Mouse (Mus musculus) heart, embryonic 13.5 days (tissue): ENCODE measurements at regions not wholly inside any gene's neighbourhood (a gene's known extent, or its start where the extent isn't known, plus 50 kb on each side); places are given as distances from the start of the nearest gene placed in this dataset.
"Not testable (repeated sequence)": the region's sequence is repeated elsewhere in the genome, so short reads cannot be mapped to it uniquely, and the experiment has no call there.

ENCODE experiments used
- ATAC-seq: fragments of 200-750 bp; cut with Nextera tagmentation; 2 replicates; pipeline ENCODE4 v1.8.0; 2017; ENCODE audit warnings: moderate TSS enrichment; ENCODE audit not compliant: insufficient number of reproducible peaks, low FRiP score, low TSS enrichment; ENCODE audit errors: extremely low read depth
- H3K27ac ChIP-seq: fragments of 300-500 bp; sonication (generic); replicated peaks from 2 replicates; pipeline ENCODE4 v1.5.1; 2015; ENCODE audit warnings: moderate library complexity, mild to moderate bottlenecking, inconsistent platforms
- H3K27me3 ChIP-seq: fragments of 300-500 bp; sonication (generic); replicated peaks from 2 replicates; pipeline ENCODE4 v1.6.1; 2015; ENCODE audit warnings: mild to moderate bottlenecking, inconsistent platforms
- H3K36me3 ChIP-seq: fragments of 300-500 bp; sonication (generic); 2 replicates; pipeline ENCODE4 v1.6.1; 2015; ENCODE audit warnings: mild to moderate bottlenecking, inconsistent platforms
- H3K4me1 ChIP-seq: fragments of 300-500 bp; sonication (generic); 2 replicates; pipeline ENCODE4 v1.6.1; 2015; ENCODE audit warnings: inconsistent platforms
- H3K4me2 ChIP-seq: fragments of 300-500 bp; sonication (generic); 2 replicates; pipeline ENCODE4 v1.6.1; 2015; ENCODE audit warnings: inconsistent platforms, mild to moderate bottlenecking, moderate library complexity
- H3K4me3 ChIP-seq: fragments of 300-500 bp; sonication (generic); 2 replicates; pipeline ENCODE4 v1.5.1; 2015; ENCODE audit warnings: moderate library complexity, mild to moderate bottlenecking, inconsistent platforms
- H3K9ac ChIP-seq: fragments of 300-500 bp; sonication (generic); 2 replicates; pipeline ENCODE4 v1.6.1; 2015; ENCODE audit warnings: inconsistent platforms, mild to moderate bottlenecking, moderate library complexity
- H3K9me3 ChIP-seq: fragments of 300-500 bp; sonication (generic); 2 replicates; pipeline ENCODE4 v1.6.1; 2016; ENCODE audit warnings: inconsistent platforms
- WGBS: fragments of 180-500 bp; shearing (Covaris S2); methylation state at CpG from one replicate; pipeline ENCODE4 v1.1.7; 2015; ENCODE audit warnings: mixed read lengths; 5-methylcytosine and 5-hydroxymethylcytosine counted together

GRCm38 (mm10) chr3:153144217-153144616, 162.2 kb upstream of the St6galnac5 start:
- Histone ChIP-seq H3K36me3 (no peaks in the 10 kb centered on the region), H3K27me3 (no peaks in the 10 kb centered on the region; the same call in 1 of the 2 replicates), H3K9ac (no peak overlapping the region), H3K4me1 (no peaks in the 10 kb centered on the region), H3K27ac (no peak overlapping the region), H3K9me3 (no peaks in the 10 kb centered on the region), H3K4me2 (no peak overlapping the region), H3K4me3 (no peak overlapping the region)
- 72% methylated on average over 10 of the region's 10 CpGs for WGBS
- ATAC-seq = no peak

- Histone ChIP-seq H3K27ac (no peak overlapping the region), H3K9me3 (no peaks in the 10 kb centered on the region), H3K4me2 (no peak overlapping the region), H3K9ac (no peak overlapping the region), H3K4me1 (no peaks in the 10 kb centered on the region), H3K4me3 (no peak overlapping the region), H3K36me3 (no peaks in the 10 kb centered on the region), H3K27me3 (no peaks in the 10 kb centered on the region; the same call in 1 of the 2 replicates)
- 83% methylated on average over 5 of the region's 5 CpGs for WGBS
- ATAC-seq = no peak
These were observed 158.9 kb upstream of the St6galnac5 start for GRCm38 (mm10) chr3:153140985-153141384.

- WGBS = 60% methylated on average over 5 of the region's 5 CpGs
- no peak overlapping the region for H3K27ac ChIP-seq
- ATAC-seq = no peak
- no peaks in the 10 kb centered on the region for H3K9me3 ChIP-seq
- H3K27me3 ChIP-seq = no peaks in the 10 kb centered on the region
- no peak overlapping the region for H3K4me2 ChIP-seq
- peaks cover 3% of the 10 kb centered on the region; the same call in 1 of the 2 replicates for H3K4me1 ChIP-seq
- H3K9ac ChIP-seq = no peak overlapping the region
- H3K4me3 ChIP-seq = no peak overlapping the region
- H3K36me3 ChIP-seq = no peaks in the 10 kb centered on the region
These were observed 143.3 kb upstream of the St6galnac5 start for GRCm38 (mm10) chr3:153125335-153125734.

- WGBS = 77% methylated on average over 10 of the region's 10 CpGs
- H3K4me3 ChIP-seq = no peak overlapping the region
- H3K4me2 ChIP-seq = no peak overlapping the region
- no peak overlapping the region for H3K27ac ChIP-seq
- no peak for ATAC-seq
- no peaks in the 10 kb centered on the region for H3K9me3 ChIP-seq
- no peaks in the 10 kb centered on the region for H3K27me3 ChIP-seq
- H3K9ac ChIP-seq = no peak overlapping the region
- no peaks in the 10 kb centered on the region for H3K36me3 ChIP-seq
- no peaks in the 10 kb centered on the region for H3K4me1 ChIP-seq
These were observed 139.9 kb upstream of the St6galnac5 start for GRCm38 (mm10) chr3:153121934-153122333.

DNA sequence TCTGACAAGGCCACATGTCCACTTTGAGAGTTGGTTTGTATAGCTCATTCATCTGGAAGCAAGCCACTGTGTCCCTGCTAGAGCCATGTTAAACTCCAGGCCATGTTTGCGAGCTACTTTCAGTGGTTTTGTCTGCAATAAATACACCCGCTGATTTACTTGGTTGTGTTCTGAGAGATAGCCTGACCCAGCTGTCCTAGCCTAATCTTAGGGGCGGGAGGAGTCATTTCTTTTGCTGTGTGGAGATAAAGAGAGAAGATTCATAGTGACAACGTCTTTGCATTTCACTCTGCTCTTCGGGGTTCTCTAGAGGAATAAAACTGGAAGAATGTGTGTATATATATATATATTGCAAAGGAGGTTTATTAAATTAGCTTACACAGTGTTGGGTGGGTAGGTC, 137.1 kb upstream of the St6galnac5 start:
- 72% methylated on average over 5 of the region's 5 CpGs for WGBS
- Histone ChIP-seq H3K4me2 (no peak overlapping the region), H3K4me3 (no peak overlapping the region), H3K27me3 (no peaks in the 10 kb centered on the region), H3K36me3 (no peaks in the 10 kb centered on the region), H3K9ac (no peak overlapping the region), H3K27ac (no peak overlapping the region), H3K4me1 (no peaks in the 10 kb centered on the region), H3K9me3 (no peaks in the 10 kb centered on the region)
- no peak for ATAC-seq

- Histone ChIP-seq H3K27me3 (no peaks in the 10 kb centered on the region), H3K4me2 (no peak overlapping the region), H3K9ac (no peak overlapping the region), H3K36me3 (no peaks in the 10 kb centered on the region), H3K4me1 (no peaks in the 10 kb centered on the region), H3K9me3 (no peaks in the 10 kb centered on the region), H3K27ac (no peak overlapping the region), H3K4me3 (no peak overlapping the region)
- 88% methylated on average over 1 of the region's 1 CpGs for WGBS
- no peak for ATAC-seq
These were observed 136.6 kb upstream of the St6galnac5 start for GRCm38 (mm10) chr3:153118643-153119042.

DNA sequence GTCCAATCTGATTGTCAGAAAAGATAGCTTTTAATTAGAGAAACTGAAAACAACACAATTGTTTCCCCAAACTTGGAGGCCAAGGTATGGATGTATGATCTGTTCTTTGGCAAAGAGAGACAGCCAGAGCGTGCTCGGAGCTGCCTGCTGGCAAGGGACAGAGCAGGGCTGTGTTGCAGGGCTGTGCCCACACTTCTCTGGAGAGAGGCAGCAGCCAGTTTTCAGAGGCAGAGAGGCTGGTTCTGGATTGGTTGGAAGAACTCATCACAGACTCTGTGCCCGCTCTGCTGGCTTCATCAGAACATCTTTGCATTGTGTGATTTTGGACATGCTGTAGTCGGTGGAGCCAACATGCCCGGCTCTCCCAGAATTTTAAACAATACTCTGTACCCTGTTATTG, 123.5 kb upstream of the St6galnac5 start:
- Histone ChIP-seq H3K27ac (no peak overlapping the region), H3K9ac (no peak overlapping the region), H3K4me1 (no peaks in the 10 kb centered on the region), H3K4me2 (no peak overlapping the region), H3K4me3 (no peak overlapping the region), H3K36me3 (no peaks in the 10 kb centered on the region), H3K9me3 (no peaks in the 10 kb centered on the region), H3K27me3 (no peaks in the 10 kb centered on the region)
- 84% methylated on average over 5 of the region's 5 CpGs for WGBS
- ATAC-seq = no peak

DNA sequence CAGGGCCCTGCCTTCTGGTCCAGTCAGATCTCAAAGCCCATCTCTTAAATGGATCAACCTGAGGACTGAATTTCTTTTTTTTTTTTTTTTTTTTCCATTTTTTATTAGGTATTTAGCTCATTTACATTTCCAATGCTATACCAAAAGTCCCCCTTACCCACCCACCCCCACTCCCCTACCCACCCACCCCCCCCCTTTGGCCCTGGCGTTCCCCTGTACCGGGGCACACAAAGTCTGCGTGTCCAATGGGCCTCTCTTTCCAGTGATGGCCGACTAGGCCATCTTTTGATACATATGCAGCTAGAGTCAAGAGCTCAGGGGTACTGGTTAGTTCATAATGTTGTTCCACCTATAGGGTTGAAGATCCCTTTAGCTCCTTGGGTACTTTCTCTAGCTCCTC, 108.5 kb upstream of the St6galnac5 start:
- H3K9ac ChIP-seq, H3K27me3 ChIP-seq, H3K4me1 ChIP-seq, H3K4me2 ChIP-seq, H3K9me3 ChIP-seq, H3K4me3 ChIP-seq, H3K27ac ChIP-seq, ATAC-seq, H3K36me3 ChIP-seq: not testable (repeated sequence)
- WGBS = 87% methylated on average over 4 of the region's 4 CpGs

- Histone ChIP-seq H3K4me3 (peak overlapping the region; percentile 2; the same call in 1 of the 2 replicates), H3K4me2 (peak overlapping the region; percentile 49), H3K27ac (no peak overlapping the region), H3K27me3 (peaks cover 2% of the 10 kb centered on the region; the same call in 1 of the 2 replicates), H3K9me3 (no peaks in the 10 kb centered on the region), H3K9ac (0 out of 2 replicates have a peak overlapping the region, but pooled peaks have one; percentile 5), H3K36me3 (no peaks in the 10 kb centered on the region), H3K4me1 (peaks cover 15% of the 10 kb centered on the region)
- no peak for ATAC-seq
- 29% methylated on average over 17 of the region's 17 CpGs for WGBS
These were observed 103.2 kb upstream of the St6galnac5 start for GRCm38 (mm10) chr3:153085096-153085788.

- Histone ChIP-seq H3K9me3 (no peaks in the 10 kb centered on the region), H3K9ac (peak overlapping the region; percentile 5; the same call in 1 of the 2 replicates), H3K27me3 (peaks cover 2% of the 10 kb centered on the region; the same call in 1 of the 2 replicates), H3K4me2 (peak overlapping the region; percentile 49), H3K27ac (no peak overlapping the region), H3K4me1 (peaks cover 15% of the 10 kb centered on the region), H3K4me3 (peak overlapping the region; percentile 2; the same call in 1 of the 2 replicates), H3K36me3 (no peaks in the 10 kb centered on the region)
- no peak for ATAC-seq
- 66% methylated on average over 23 of the region's 23 CpGs for WGBS
These were observed 102.4 kb upstream of the St6galnac5 start for GRCm38 (mm10) chr3:153084226-153085095.

GRCm38 (mm10) chr3:153080371-153080770, 98.3 kb upstream of the St6galnac5 start:
- Histone ChIP-seq H3K4me1 (peaks cover 19% of the 10 kb centered on the region), H3K36me3 (no peaks in the 10 kb centered on the region), H3K9ac (no peak overlapping the region), H3K4me2 (no peak overlapping the region), H3K9me3 (no peaks in the 10 kb centered on the region), H3K4me3 (no peak overlapping the region), H3K27ac (no peak overlapping the region), H3K27me3 (no peaks in the 10 kb centered on the region; the same call in 1 of the 2 replicates)
- ATAC-seq = no peak
- 73% methylated on average over 3 of the region's 3 CpGs for WGBS
